Mouse (Mus musculus) heart, postnatal 14 days (tissue): ENCODE measurements around the gene Prdm8. TPM values are rescaled to one million over a fixed set of nuclear protein-coding genes. Genes with fewer than 3 reads are reported as not detected.

Experiments
- DNase-seq, 2 experiments: peaks; one replicate each; pipeline ENCODE4 v3.0.0; 2021 to 2022
- intact Hi-C: fragments of 180-260 bp; cut with DNase I; formaldehyde crosslinking; loops from one replicate; pipeline ENCODE4 v1.15.1; 2025
- long read RNA-seq, 2 experiments: library from polyadenylated mRNA; stranded (forward); transcript quantifications; one replicate each; pipeline ENCODE4 v2.0.0; 2021
- total RNA-seq, 2 experiments: library from RNA; stranded (reverse); gene quantifications; 2 replicates each; pipeline ENCODE4 v1.2.3; 2021

Gene Prdm8
- under 1 TPM; 0.29 to 0.36 TPM for total RNA-seq
- long read RNA-seq, experiment 1: 0 reads
- long read RNA-seq, experiment 2: 0 reads

GRCm38 (mm10) chr5:98167180-98167824 lies at the start of gene Prdm8:
Prdm8 (plus strand) TSS chr5:98167198.
- peak; percentile 85 to 90 for DNase-seq
- intact Hi-C loops: loop anchor here (5.0 to 10.0 kb wide), 2 partner anchors 135 to 193 kb away; partner anchors contain the start of gene Antxr2

GRCm38 (mm10) chr5:98127074-98127473 lies 39.9 kb upstream of the Prdm8 start:
- intact Hi-C loops: no loop called here
- no peak for DNase-seq

- DNase-seq: no peak
- intact Hi-C loops: no loop called here
Measured at GRCm38 (mm10) chr5:98138545-98139296, 28.3 kb upstream of the Prdm8 start.

- intact Hi-C loops: no loop called here
- no peak for DNase-seq
Measured at GRCm38 (mm10) chr5:98139297-98139660, 27.7 kb upstream of the Prdm8 start.

GRCm38 (mm10) chr5:98146895-98147294 lies 20.1 kb upstream of the Prdm8 start:
- DNase-seq: no peak
- intact Hi-C loops: no loop called here

- no peak for DNase-seq
- intact Hi-C loops: loop anchor here (5.0 to 10.0 kb wide), 2 partner anchors 134 to 191 kb away; partner anchors contain the start of gene Antxr2
Measured at GRCm38 (mm10) chr5:98166116-98166515, 882 bp upstream of the Prdm8 start.

GRCm38 (mm10) chr5:98168356-98169285 lies 1.6 kb downstream of the Prdm8 start:
- DNase-seq: peak in 1 of 2 experiments; percentile 12
- intact Hi-C loops: loop anchor here (5.0 to 10.0 kb wide), 2 partner anchors 136 to 194 kb away; partner anchors contain the start of gene Antxr2

- intact Hi-C loops: loop anchor here (5.0 to 10.0 kb wide), 2 partner anchors 137 to 195 kb away; partner anchors contain the start of gene Antxr2
- DNase-seq: no peak
Measured at GRCm38 (mm10) chr5:98169376-98170351, 2.7 kb downstream of the Prdm8 start.

- DNase-seq: no peak
- intact Hi-C loops: no loop called here
Measured at GRCm38 (mm10) chr5:98171651-98172230, 4.7 kb downstream of the Prdm8 start.

- DNase-seq: no peak
- intact Hi-C loops: no loop called here
Measured at GRCm38 (mm10) chr5:98172502-98173181, 5.6 kb downstream of the Prdm8 start.

GRCm38 (mm10) chr5:98173694-98174093 lies 6.7 kb downstream of the Prdm8 start:
- intact Hi-C loops: no loop called here
- DNase-seq: no peak

GRCm38 (mm10) chr5:98179606-98180005 lies 12.6 kb downstream of the Prdm8 start:
- DNase-seq: no peak
- intact Hi-C loops: no loop called here

GRCm38 (mm10) chr5:98180461-98180887 lies 13.5 kb downstream of the Prdm8 start:
- intact Hi-C loops: no loop called here
- no peak for DNase-seq

GRCm38 (mm10) chr5:98180888-98181635 lies 14.1 kb downstream of the Prdm8 start:
- intact Hi-C loops: no loop called here
- no peak for DNase-seq

GRCm38 (mm10) chr5:98181686-98182602 lies 14.9 kb downstream of the Prdm8 start:
- no peak for DNase-seq
- intact Hi-C loops: no loop called here

GRCm38 (mm10) chr5:98182603-98182920 lies 15.6 kb downstream of the Prdm8 start:
- DNase-seq: no peak
- intact Hi-C loops: no loop called here
